Mouse (Mus musculus): ENCODE results near the gene Srd5a2.
"Not testable (repeated sequence)": the region's sequence is repeated elsewhere in the genome, so short reads cannot be mapped to it uniquely, and the experiment has no call there.

The Srd5a2 gene

DNA sequence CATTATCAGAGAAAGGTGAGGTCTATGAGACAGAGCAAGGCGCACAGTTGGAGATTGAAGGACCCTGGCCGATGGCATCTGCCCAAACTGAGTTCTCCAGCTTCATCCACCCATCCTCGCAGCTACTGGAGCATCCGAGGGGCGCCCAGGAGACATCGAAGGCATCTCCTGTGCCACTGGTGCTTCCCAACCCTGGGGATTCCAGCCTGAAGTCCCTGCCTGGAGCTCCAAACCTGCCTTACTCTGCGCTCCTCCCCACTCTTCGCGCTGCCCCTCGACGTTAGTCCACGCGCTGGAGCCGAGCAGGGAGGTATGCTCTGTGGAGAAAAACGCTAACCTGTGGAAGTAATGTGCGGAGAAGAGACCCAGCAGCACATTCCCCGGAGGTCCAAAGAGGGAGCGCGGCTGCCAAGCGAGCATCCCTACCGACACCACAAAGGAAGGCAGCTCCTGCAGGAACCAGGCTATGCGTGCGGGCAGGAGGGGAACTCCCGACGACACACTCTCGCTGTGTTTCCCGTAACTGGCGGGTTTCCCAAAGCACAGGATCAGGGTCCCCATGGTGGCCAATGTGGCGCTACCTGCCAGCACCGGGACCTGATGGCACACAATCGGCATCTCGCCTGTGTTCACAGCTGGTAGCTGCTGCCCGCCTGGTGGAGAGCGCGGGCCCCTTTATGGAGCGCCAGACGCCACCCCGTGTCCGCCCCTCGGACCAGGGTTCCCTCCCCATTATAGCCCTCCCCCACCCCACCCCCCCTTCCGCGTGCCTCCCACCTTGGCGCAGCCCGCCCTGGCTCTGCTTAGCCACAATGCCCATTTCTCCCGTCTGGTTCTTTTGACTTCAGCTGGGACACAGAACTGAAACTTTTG lies at the start of gene Srd5a2:
Srd5a2 (minus strand) TSS at position 707 of the 873 bp plus-strand sequence.
- no peak for DNase-seq

DNA sequence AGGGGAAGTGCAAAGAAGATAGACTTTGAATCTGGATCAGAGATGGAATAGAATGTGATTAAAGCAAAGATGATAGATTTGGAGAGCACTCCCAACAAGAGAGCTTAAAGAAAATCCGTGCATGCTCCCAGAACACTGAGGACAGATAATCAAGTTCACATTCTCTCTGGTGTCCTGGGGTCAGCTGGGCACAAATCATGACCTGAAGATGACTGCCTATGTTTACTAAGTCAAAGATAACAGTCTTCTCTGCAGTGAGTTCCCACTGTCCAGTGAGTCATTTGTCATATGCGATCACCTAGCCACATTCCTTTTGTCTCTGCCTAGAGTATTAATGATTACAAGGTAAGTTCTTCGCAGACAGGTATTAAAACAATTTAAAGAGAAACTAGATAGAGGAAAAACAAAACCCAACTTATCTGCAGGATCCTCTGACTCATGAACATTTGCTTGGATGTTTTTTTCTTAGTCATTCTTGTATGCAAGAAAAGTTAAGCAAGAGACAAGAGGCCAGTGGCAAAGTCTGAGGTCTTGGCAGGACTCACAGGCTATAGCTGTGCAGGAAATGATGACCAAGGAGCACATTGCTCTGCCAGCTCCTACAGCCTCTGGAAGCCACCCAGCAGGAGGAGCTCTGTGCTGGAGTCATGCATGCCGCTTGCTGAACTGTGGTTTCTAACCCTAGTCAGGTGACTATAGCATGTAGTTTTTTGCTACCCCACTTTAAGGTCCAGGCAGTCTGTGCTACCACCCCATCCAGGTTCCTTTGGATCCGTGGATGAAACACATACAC lies 41.4 kb upstream of the Srd5a2 start:
- peak; percentile 26 for DNase-seq

DNA sequence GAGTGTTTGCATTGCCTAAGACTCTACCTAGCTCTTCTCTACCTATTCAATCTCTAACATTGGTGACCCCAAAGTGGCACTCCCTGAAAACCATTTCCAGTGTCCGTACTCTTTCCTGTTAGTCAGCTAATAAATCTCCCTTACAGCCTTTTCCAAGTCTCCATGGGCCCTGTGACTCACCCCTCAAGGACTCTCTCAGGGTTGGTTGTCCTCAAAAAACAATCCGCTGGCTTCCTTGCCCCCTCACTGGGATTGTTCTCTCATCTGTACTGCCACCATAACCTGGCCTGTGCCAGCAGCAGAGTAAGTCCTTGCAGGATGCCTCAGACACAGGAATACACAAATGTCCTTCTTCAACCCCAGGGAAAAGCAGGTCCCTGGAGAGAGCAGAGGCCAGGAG lies 40.3 kb upstream of the Srd5a2 start:
- DNase-seq: no peak

DNA sequence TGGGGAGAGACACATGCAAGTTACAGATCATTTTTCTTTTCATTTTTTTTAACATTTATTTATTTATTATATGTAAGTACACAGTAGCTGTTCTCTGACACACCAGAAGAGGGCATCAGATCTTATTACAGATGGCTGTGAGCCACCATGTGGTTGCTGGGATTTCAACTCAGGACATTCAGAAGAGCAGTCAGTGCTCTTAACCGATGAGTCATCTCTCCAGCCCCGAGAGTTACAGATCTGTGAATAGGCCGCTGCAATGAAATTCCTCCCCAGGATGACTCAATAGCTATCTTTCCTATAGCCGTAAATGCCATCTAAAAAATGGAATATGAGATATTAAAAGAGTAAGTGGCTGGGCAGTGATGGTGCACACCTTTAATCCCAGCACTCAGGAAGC lies 35.7 kb upstream of the Srd5a2 start:
- no peak for DNase-seq

DNA sequence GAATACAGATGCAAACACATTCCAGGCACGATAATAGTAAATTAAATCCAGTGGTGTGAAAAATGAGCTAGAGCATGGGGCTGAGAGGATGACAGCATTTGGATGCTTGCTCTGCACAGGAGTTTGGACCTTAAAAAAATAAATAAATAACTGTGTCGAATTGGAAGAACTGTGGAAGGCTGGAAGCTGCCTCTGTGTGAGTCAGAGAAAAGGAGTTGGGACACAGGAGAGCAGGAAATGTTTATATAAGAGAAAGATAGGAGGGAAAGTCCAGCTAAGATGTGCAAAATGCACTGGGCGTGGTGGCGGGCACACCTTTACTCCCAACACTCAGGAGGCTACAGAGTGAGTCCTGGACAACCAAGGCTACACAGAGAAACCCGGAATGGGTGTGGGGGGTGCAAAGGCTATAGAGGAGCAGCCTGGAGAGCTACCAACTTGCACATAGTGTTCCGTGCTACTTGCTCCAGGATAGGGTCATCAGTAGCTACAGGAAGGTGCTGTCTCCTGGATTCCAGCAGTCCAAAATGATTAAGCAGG lies 32.4 kb upstream of the Srd5a2 start:
- no peak for DNase-seq

DNA sequence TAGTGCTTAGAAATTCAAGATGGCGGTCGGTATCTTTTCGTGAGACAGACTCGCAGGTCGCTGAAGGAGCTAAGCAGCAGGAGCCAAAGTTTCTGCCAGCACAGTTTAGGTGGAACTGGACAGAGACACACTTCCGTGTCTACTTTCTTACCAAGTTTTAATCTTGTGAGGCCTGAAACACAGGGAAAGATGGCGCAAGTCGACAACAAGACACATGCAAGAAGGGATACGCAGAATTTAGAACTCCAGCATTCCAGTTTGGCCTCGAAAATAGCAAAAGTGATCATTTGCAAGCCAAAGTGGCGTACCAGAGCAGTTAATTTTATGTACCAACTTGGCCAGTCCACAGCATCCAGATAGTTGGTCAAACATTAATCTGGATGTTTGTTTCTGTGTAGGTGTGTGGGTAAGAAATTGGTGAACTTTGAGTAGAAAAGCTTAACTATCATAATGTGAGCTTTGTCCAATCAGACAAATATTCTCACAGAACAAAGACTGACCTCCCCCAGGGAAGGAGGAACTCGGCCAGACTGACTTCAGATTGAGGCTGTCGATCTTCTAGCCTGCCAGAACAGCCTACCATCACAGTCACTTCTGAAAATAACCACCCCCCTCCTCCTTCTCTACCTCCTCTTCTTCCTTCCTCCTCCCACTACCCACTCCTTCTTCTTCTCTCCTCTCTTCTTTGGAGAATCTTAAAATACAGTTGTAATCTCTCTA lies 31.2 kb upstream of the Srd5a2 start:
- DNase-seq: no peak

DNA sequence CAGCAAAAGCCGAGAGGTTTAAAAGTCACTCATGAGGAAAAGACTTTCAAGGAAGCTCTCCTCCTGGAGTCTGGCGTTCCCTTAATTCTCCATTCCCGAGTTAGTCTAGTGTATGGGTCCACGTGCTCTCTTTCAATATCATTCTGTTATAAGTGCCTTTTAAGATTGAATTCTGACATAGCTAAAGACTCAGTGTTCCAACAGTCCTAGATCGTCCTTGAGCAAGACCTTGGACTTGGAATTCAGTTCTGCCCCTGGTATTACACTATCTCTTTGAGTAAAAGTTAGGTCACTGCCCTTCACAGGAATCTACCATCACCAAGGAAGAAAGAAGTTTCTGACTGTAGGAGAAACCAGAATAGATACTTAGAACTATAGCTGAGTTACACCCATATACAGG lies 25.4 kb upstream of the Srd5a2 start:
- not testable (repeated sequence) for DNase-seq

DNA sequence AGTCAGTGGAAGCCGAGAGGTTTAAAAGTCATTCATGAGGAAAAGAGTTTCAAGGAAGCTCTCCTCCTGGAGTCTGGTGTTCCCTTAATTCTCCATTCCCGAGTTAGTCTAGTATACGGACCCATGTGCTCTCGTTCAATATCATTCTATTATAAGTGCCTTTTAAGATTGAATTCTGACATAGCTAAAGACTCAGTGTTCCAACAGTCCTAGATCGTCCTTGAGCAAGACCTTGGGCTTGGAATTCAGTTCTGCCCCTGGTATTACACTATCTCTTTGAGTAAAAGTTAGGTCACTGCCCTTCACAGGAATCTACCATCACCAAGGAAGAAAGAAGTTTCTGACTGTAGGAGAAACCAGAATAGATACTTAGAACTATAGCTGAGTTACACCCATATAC lies 15.0 kb upstream of the Srd5a2 start:
- DNase-seq: not testable (repeated sequence)

DNA sequence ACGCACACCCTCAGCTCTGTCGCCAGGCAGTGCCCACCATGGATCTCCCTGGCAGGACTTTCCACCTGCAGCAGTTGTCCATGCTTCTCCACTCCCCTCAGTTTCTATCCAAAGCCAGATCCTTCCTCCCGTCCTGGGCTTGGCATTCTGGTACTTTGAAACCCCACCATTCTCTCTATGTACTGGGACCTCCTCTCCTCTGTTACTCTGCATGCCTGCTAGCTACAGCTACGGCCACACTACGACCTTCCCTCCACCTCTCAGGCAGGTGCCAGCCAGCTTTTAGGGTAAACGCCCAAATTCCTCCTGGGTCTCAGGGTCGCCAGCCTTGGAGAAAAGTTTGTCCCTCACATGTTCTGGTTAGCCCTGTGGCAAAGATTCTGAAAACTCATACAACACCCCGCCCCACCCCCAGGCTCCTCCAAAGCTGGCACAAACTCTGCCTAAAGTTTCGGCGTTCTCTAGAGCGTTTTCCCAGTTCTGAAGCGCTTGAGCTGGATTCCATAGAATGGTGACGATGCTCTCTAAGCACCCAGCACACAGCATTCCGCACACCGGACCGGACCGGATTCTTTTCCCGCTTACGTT lies 607 bp upstream of the Srd5a2 start:
- DNase-seq: no peak

DNA sequence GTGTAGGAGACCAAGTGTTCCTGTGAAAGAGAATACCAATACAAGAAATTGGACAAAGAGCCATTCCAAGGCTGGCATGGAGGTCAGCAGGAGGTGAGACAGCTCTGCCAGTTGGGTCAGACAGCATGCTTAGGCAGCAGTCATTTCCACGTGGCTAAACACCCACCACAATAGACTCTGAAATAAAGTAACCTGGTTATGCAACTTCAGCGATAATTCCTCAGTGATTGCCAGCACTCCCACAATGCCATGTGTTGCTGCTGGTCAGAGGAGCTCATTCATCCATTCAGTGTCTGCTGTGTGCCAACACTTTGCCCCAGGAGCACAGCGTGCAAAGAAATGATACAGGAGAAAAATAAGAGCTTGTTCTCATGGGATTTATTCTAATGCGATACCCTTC lies 4.0 kb downstream of the Srd5a2 start:
- DNase-seq: no peak

DNA sequence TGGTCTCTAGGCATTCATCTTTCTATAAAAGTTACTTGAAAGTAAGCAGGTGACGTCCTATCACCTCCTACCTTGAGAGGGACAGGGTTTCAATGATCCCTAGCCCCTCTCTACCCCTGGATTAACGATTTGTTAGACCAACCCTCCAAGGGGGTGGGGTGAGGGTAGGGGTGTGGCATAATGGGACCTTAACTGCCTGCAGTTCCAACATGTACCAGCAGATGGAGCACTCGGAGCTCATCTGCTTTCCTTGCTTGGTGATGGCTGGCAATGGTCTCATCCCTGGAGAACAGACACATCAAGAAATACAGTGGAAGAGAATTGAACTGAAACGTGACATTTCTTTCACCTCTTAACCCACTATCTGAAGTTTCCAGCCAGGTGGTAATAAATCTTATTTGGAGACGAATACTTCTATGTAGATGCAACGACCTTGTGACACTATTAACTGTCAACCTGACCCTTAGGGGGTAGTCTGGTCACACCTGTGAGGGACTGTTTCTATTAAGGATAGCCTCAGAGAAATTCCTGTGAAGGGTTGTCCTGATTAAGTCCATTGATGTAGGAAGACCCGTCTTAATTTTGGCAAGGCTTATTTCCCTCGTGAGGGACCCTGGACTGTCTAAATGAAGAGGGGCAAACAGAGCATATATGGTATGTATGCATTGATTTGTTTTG lies 27.1 kb downstream of the Srd5a2 start:
- DNase-seq: peak; percentile 90

DNA sequence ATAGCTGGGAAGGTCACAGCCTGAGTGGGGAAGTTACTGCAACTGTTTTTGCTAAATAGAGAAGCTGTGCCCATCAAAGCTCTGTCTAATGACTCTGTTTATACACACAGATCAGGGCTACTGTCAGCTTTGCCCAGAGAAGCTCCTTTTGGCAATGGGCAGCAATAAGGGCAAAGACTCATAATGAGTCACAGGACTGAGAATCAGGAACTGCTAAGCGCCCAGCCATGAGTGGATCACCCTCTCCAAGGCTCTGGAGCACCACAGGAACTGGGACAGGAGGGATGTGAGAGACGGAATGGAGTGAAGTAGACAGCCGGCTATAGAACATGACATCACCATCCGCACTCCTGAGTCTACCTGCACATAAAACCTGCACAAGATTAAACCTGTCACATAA lies 29.4 kb downstream of the Srd5a2 start:
- no peak for DNase-seq

DNA sequence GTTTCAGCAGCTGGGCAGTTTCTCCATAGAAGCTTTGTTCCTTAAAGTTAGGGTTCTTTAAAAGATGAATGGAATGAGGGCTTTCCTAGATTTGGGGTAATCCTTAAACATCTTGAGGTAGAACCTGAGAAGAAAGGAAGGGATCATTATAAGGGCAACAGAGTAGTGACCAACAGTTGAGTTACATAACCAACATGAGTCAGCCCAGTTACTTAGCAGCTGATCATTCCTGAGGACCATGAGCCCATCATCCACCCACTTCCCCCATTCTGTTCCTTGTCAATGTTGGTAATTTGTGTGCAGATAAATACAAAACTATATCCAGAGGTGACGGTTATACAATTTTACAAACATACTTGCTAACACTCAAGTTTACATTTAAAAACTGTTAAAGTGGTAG lies 30.1 kb downstream of the Srd5a2 start:
- DNase-seq: no peak

DNA sequence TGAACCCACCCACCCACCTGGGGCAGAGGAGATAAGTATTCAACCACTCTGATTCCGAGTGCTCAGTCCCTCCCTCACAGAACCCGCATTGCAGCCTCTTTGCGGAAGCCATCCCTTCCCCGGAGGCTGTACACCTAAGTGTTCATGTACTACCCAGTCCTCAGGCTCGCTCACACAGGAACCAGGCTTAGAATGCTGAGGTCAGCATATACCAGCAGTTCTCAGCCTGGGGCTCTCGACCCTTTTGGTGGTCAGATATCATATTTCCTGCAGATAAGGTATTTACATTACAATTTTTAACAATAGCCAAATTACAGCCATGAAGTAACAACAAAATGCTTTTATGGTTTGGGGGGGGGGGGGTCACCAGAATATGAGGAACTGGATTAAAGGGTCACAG lies 32.6 kb downstream of the Srd5a2 start:
- no peak for DNase-seq

DNA sequence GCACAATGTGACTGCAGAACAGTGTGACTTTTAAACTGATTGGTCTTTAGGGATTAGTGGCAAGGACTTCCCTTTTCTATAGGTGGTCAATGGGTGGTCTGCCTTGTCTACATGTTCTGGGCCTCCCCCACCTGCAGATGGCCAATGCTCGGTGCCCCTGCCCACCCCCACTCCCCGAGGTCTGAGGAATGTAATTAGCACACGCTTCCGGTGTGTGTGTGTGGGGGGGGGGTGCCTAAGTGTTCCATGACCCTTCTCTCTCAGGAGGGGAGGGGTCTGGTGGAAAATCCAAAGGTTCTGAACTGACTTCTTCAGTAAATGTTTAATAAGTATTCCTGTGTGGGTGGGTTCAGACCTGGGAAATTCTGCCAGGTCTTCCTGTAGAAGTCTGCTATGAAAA lies 39.0 kb downstream of the Srd5a2 start:
- DNase-seq: no peak

DNA sequence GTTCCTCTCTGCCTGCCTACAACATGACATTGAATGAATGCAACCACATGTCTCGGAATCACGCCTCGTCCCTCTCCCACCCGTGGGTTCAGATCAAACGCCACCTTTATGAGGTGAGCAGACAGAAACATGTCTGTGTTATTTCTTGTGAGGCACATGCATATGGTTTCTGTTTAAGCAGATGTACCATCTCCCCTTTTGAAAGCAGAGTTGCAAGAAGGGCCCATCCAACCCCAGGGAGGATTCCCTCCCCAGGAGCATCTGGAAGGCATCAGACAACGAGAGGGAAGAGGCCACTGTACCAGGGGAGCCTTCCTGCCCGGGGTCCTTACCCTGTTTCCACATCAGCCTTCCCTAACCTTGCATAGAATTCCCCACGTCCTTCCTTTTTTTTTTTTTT lies 40.7 kb downstream of the Srd5a2 start:
- DNase-seq: no peak

DNA sequence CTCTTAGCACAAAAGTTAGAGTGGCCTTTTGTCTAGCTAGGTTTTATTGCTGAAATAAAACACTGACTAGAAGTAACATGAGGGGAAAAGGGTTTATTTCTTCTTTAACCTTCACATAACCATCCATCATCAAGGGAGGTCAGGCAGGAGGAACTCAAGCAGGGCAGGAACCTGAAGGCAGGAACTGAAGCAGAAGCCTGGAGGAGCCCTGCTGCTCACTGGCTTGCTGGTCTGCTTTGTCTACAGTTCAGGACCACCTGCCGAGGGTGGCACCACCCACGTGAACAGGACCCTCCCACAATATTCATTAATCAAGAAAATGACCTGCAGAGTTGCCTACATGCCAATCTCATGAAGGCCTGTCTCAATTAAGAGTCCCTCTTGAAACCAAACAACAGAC lies 45.3 kb downstream of the Srd5a2 start:
- DNase-seq: no peak

DNA sequence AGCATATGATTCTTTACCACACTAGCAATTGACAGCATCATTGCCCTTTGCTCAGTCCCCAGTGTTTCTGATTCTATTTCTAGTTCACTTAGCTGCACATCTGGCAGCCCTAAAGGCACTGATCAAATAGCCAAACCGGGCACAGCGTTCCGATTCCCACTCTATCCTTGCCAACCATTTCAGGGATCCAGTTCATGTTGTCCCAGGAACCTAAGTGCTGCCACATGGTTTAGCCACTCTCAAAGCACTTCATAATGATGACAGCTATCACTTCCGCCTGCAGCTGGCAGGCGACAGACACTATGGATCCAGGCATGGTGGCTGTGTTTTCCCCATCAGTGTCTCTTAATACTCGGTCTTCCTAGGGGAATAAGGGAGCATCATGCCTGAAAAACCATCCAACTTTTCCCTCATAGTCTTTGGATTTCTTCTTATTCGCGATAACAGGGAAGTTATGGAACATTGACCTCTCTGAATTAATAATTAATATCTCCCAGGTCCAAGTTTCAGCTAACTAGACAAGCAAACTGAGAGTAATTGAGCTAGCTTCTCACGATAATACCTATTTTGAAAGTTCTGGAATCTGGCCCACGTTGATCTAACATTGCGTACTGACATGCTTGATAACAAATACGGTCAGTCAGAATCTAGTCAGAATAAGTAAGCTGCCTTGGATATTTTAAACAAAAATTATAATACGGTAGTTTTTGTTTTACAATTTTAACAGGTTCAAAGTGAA lies 51.6 kb downstream of the Srd5a2 start:
- no peak for DNase-seq

DNA sequence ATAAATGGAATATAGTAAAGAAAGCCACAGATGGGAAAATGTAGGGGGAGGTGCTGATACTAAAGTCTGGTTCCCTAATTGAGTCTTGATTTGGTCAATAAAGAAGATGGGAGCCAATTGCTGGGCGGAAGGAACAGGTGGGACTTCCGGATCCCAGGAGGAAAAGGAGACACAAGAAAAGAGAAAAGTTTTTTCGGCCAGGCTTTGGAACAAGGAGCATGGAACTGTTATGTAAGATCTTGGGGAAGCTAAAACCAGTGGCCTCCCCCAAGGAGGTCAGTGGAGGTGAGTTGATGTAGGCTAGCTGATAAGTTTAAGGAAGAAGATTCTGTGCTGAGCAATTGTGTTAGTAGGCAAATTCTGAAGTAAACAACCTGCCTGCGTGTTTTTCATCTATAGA lies 56.5 kb downstream of the Srd5a2 start:
- no peak for DNase-seq

DNA sequence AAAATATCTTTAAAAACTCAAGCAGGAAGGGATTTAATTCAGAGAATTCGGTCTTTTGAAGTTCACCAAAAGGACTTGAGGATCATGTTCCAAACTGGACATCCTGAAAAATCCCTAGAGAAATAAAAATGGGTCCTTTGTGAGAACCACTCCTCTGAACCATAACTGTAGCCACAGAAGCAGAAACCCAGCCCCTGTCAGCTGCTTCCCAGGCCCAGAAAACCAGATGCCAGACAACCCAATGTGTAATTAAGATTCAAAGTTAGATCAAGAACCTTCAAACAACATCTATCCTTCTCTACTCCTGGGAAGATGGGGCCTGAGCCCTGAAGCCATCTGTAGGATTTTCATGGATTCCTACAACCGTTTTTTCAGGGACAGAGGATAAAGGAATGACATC lies 61.1 kb downstream of the Srd5a2 start:
- DNase-seq: no peak

DNA sequence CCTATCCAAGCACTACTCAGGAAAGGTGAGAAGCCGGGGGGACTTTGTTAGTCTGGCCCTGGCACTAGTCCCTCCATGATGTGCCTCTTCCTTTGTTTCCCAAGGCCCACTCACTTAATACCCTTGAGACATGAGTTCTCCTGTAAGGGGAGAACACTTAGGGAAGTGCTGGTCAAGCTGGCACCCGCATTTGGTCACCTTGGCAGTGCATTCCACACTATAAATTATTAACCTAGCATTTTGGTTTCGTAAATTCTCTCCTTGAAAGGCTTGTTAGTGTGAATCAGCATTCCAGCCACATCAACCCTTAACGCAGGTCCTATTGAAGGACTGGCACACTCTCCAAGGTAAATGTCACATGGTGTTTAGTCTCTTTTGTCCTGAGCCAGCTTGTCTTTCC lies 61.8 kb downstream of the Srd5a2 start:
- no peak for DNase-seq

DNA sequence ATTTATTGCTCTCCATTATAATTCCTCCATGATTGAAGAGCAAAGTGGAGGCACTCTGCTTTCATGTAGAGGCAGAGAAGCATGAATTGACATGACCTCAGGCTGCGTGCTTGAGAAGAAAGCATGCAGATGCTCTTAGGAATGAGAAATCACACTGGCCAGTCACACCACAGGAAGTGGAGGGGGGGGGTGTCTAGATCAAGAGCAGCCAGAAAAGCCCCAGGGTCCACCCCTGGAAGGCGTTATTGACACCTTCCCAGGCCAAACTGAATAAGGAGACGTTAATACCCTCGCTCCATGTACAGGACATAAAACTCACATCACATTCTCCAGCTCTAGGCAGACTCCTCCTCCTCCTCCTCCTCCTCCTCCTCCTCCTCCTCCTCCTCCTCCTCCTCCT lies 63.2 kb downstream of the Srd5a2 start:
- no peak for DNase-seq

All from lung, postnatal 14 days (tissue).